Mouse (Mus musculus): ENCODE measurements around the gene Vdac1. TPM values are rescaled to one million over a fixed set of nuclear protein-coding genes. Genes with fewer than 3 reads are reported as not detected.

Vdac1 gene
- polyA plus RNA-seq, 1 experiment from 2014 or later: 251 TPM

- no peak overlapping the region for H3K9ac ChIP-seq
- H3K4me3 ChIP-seq: no peak overlapping the region
- no peaks in the 10 kb centered on the region for H3K27me3 ChIP-seq
- ATAC-seq (ENCODE audit: insufficient number of reproducible peaks, insufficient read depth, low FRiP score, low TSS enrichment, low read depth): no peak
- H3K27ac ChIP-seq: no peak overlapping the region
- H3K4me2 ChIP-seq: no peak overlapping the region
- peaks cover 4% of the 10 kb centered on the region; the same call in 1 of the 2 replicates for H3K4me1 ChIP-seq
- H3K36me3 ChIP-seq: no peaks in the 10 kb centered on the region
- H3K9me3 ChIP-seq: no peaks in the 10 kb centered on the region
- WGBS: 81% methylated on average over 5 of the region's 5 CpGs
Measured at GRCm38 (mm10) chr11:52432148-52432547, 71.5 kb downstream of the Vdac1 start.

DNA sequence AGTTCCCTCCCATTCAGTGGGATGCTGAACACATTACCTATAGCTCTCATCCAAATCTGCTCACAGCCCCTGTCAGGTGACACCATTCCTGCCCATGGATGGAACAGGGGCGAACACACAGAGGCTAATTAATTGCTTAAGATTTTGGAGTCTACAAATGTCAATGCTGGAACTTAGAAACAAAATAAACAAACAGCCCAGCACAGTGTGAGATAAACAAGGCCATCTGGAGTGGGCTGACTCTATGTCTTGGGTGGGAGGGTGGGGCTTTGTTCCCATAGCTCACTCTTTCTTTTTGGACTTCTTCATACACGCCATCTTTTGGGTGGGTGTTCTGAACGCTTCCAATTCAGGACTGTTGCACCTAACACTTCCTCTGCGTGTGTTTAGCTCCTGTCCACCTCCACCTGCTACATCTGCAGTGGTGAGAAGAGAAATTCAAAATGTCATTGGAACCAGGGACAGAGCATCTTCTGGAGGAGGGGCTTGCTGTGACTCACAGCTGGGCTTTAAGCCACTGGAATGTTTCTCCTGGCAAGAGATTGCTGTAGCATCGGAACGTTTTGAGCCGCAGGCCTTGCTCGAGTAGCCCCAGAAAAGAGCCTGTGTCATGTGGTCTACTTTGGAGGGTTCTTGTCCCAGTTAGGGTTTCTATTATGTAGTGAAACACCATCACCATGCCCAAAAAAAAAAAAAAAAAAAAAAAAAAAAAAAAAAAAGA lies 72.6 kb downstream of the Vdac1 start:
- H3K27me3 ChIP-seq: no peaks in the 10 kb centered on the region
- H3K27ac ChIP-seq: no peak overlapping the region
- H3K4me3 ChIP-seq: no peak overlapping the region
- WGBS: 75% methylated on average over 8 of the region's 8 CpGs
- H3K9me3 ChIP-seq: no peaks in the 10 kb centered on the region
- no peaks in the 10 kb centered on the region for H3K36me3 ChIP-seq
- no peak overlapping the region for H3K4me2 ChIP-seq
- H3K4me1 ChIP-seq: peaks cover 4% of the 10 kb centered on the region; the same call in 1 of the 2 replicates
- H3K9ac ChIP-seq: no peak overlapping the region
- no peak for ATAC-seq (ENCODE audit: insufficient number of reproducible peaks, insufficient read depth, low FRiP score, low TSS enrichment, low read depth)

DNA sequence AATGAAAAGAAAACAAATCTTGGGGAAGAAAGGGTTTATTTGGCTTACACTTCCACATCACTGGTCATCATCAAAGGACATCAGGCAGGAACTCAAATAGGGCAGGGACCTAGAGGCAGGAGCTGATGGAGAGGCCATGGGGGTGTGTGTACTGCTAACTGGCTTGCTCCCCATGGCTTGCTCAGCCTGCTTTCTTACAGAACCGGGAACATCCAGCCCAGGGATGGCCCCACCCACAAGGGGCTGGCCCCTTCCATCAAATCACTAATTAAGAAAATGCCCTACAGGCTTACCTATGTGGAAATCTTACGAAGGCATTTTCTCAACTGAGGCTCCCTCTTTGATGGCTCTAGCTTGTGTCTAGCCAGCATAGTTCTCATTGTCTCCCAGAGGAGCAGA lies 73.1 kb downstream of the Vdac1 start:
- WGBS: 42% methylated on average over 2 of the region's 2 CpGs

GRCm38 (mm10) chr11:52435466-52435865 lies 74.8 kb downstream of the Vdac1 start:
- Histone ChIP-seq H3K27ac (no peak overlapping the region), H3K4me1 (peaks cover 4% of the 10 kb centered on the region; the same call in 1 of the 2 replicates), H3K9me3 (no peaks in the 10 kb centered on the region), H3K27me3 (no peaks in the 10 kb centered on the region), H3K4me3 (no peak overlapping the region), H3K36me3 (no peaks in the 10 kb centered on the region), H3K9ac (no peak overlapping the region), H3K4me2 (no peak overlapping the region)
- WGBS: 88% methylated on average over 5 of the region's 5 CpGs
- no peak for ATAC-seq (ENCODE audit: insufficient number of reproducible peaks, insufficient read depth, low FRiP score, low TSS enrichment, low read depth)

More for the DNA sequence above, 73.1 kb downstream of the Vdac1 start:
- no peak overlapping the region for H3K9ac ChIP-seq
- H3K4me1 ChIP-seq: peaks cover 4% of the 10 kb centered on the region; the same call in 1 of the 2 replicates
- H3K27me3 ChIP-seq: no peaks in the 10 kb centered on the region
- H3K9me3 ChIP-seq: no peaks in the 10 kb centered on the region
- H3K27ac ChIP-seq: no peak overlapping the region
- no peak overlapping the region for H3K4me3 ChIP-seq
- no peak overlapping the region for H3K4me2 ChIP-seq
- H3K36me3 ChIP-seq: no peaks in the 10 kb centered on the region
- ATAC-seq (ENCODE audit: insufficient number of reproducible peaks, insufficient read depth, low FRiP score, low TSS enrichment, low read depth): no peak

DNA sequence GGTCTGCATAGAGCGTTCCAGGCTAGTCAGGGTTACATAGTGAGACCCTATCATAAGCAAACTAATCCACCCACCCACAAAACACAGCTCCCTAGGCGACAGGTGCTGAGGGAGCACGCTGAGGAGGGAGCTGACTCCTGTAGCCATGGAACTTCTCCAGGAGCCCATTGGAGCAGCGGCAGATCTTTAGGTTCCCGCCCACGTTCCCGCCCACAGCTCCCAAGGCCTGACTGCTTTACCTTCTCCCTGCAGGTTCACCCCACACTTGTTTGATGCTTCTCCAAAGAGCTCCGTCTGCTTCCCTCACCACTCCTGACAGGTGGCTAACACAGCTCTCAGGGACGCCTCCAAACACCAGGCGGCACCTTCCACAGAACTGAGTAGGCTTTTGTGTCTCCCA lies 76.5 kb downstream of the Vdac1 start:
- Histone ChIP-seq H3K27ac (no peak overlapping the region), H3K9me3 (no peaks in the 10 kb centered on the region), H3K4me1 (peaks cover 4% of the 10 kb centered on the region; the same call in 1 of the 2 replicates), H3K4me2 (peak overlapping the region; percentile 21), H3K4me3 (no peak overlapping the region; the same call in 1 of the 2 replicates), H3K9ac (no peak overlapping the region), H3K27me3 (no peaks in the 10 kb centered on the region), H3K36me3 (no peaks in the 10 kb centered on the region)
- 23% methylated on average over 10 of the region's 10 CpGs for WGBS
- ATAC-seq (ENCODE audit: insufficient number of reproducible peaks, insufficient read depth, low FRiP score, low TSS enrichment, low read depth): no peak

Other genes with a start within 250 kb of the Vdac1 start
- not detected in 2 replicates for gene Olfr1373, start 215.3 kb upstream of the Vdac1 start, polyA plus RNA-seq (2015; fragmentation: Nextera tagmentation; extraction: Ambion mirVana)
- gene Olfr1371, start 146.9 kb upstream of the Vdac1 start, polyA plus RNA-seq (2015; fragmentation: Nextera tagmentation; extraction: Ambion mirVana): not detected in 2 replicates
- 945 and 951 TPM in 2 replicates for gene Skp1a, start 128.9 kb upstream of the Vdac1 start, polyA plus RNA-seq (2015; fragmentation: Nextera tagmentation; extraction: Ambion mirVana)
- 8.6 and 11.4 TPM in 2 replicates for gene Tcf7, start 77.8 kb upstream of the Vdac1 start, polyA plus RNA-seq (2015; fragmentation: Nextera tagmentation; extraction: Ambion mirVana)
- gene 9530068E07Rik, start 35.6 kb downstream of the Vdac1 start, polyA plus RNA-seq (2015; fragmentation: Nextera tagmentation; extraction: Ambion mirVana): 198 and 229 TPM in 2 replicates

Measured in embryonic facial prominence, embryonic 13.5 days (tissue).